Mouse (Mus musculus) spleen, adult 2 months (tissue): ENCODE data around the gene Lgi4. TPM values are rescaled to one million over a fixed set of nuclear protein-coding genes. Genes with fewer than 3 reads are reported as not detected.

ENCODE experiments used
- DNase-seq, 2 experiments: peaks; one replicate each; pipeline versions ENCODE4 v3.0.0 to v3.0.0-alpha.2; 2012 to 2021; ENCODE audit warnings: low spot score in 2 of 2, low read depth in 1 of 2
- H3K27ac ChIP-seq: fragments of 200-500 bp; 2 replicates; pipeline ENCODE4 v1.5.1; 2012; ENCODE audit warnings: low read length, inconsistent platforms; ENCODE audit not compliant: insufficient read depth
- H3K27me3 ChIP-seq: fragments of 200-500 bp; 2 replicates; pipeline ENCODE4 v1.6.1; 2012; ENCODE audit warnings: mild to moderate bottlenecking, moderate library complexity, low read length, inconsistent platforms; ENCODE audit not compliant: control insufficient read depth, insufficient read depth
- H3K36me3 ChIP-seq: fragments of 200-500 bp; 2 replicates; pipeline ENCODE4 v1.6.1; 2012; ENCODE audit warnings: mild to moderate bottlenecking, low read length, inconsistent platforms; ENCODE audit not compliant: control insufficient read depth, insufficient read depth
- H3K4me1 ChIP-seq: fragments of 200-500 bp; 2 replicates; pipeline ENCODE4 v1.6.1; 2011; ENCODE audit warnings: inconsistent platforms; ENCODE audit not compliant: control insufficient read depth, insufficient read depth, insufficient read length
- H3K4me3 ChIP-seq: fragments of 200-500 bp; 2 replicates; pipeline ENCODE4 v1.5.1; 2011; ENCODE audit warnings: mild to moderate bottlenecking, inconsistent platforms; ENCODE audit not compliant: insufficient read depth, insufficient read length; ENCODE audit errors: extremely low read depth
- CTCF ChIP-seq: fragments of 200-500 bp; IDR thresholded peaks from 2 replicates; pipeline ENCODE4 v1.5.1; 2011; ENCODE audit warnings: mild to moderate bottlenecking, inconsistent platforms; ENCODE audit not compliant: insufficient read depth, insufficient read length, insufficient replicate concordance; ENCODE audit errors: extremely low read depth
- POLR2A ChIP-seq: fragments of 200-500 bp; IDR thresholded peaks from 2 replicates; pipeline ENCODE4 v1.6.1; 2011; ENCODE audit warnings: low read depth, low read length, inconsistent platforms
- WGBS: fragments of 180-500 bp; shearing (Covaris S2); methylation state at CpG from one replicate; pipeline ENCODE4 v1.1.7; 2018; 5-methylcytosine and 5-hydroxymethylcytosine counted together
- polyA plus RNA-seq: library from polyadenylated mRNA; depleted of rRNA; stranded (reverse); fragments of >200 nt; gene quantifications from 2 replicates; pipeline ENCODE4 v1.2.3, GENCODE M21; 2012

Gene Lgi4
- polyA plus RNA-seq, 1 experiment, result 0.92 TPM

DNA sequence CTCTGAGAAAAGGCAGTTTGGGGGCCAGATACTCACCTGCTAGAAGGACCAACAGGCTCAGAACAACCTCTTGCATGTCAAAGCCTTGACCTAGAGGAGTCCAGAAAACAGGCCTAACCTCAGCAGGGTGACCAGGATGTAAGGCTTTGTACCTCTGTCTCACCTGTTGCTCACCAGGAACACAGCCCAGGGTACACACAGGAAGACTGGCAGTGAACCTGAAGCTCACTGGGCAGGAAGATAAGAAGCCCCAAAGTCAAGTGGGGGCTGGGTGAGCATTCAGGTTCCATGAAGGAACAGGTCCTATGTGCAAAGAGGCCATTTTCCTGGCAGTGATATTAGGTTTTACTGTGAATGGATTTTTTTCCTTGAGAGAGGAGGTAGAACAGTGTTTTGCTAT is 14.4 kb downstream of the Lgi4 start:
- TF ChIP-seq CTCF (no peak), POLR2A (no peak)
- H3K4me1 ChIP-seq, result no peaks in the 10 kb centered on the region
- DNase-seq, result no peak

DNA sequence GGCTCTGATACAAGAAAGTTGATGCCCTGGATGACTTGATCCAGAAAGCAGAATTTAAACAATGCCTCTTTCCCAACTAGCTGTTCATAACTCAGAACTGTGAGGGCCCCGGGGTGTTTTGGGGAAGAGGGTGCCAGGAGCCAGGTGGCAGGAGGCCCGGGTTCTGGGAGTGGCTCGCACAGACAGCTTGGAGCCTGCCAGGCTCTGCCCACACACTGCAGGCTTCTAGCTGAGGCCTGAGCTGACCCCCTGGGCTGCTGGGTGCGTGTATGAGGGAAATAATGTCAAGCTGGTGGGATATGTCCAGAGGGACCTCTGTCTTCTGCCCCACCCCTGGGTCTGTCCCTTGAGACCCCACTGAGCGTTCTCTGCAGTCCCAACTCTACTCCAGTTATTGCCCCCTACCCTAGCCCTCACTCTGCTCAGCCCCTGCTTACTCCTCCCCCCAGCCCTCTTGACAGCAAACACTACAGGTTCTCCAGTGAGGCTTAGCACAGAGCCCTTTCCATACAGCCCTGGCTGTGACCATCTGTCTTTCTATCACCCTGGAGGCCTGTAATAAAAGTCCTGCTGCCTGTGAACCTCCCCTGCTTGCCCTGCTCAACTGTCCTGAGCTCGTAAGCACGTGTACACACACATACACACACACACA is 15.0 kb downstream of the Lgi4 start:
- Histone ChIP-seq H3K4me3 (no peak overlapping the region), H3K27ac (no peak overlapping the region), H3K4me1 (no peaks in the 10 kb centered on the region), H3K36me3 (no peaks in the 10 kb centered on the region), H3K27me3 (no peaks in the 10 kb centered on the region)
- no peak for TF ChIP-seq POLR2A
- no peak for TF ChIP-seq CTCF
- DNase-seq, result no peak
- WGBS, result 79% methylated on average over 7 of the region's 7 CpGs

More for the DNA sequence above, 14.4 kb downstream of the Lgi4 start:
- Histone ChIP-seq H3K27me3 (no peaks in the 10 kb centered on the region), H3K4me3 (no peak overlapping the region), H3K36me3 (no peaks in the 10 kb centered on the region), H3K27ac (no peak overlapping the region)

DNA sequence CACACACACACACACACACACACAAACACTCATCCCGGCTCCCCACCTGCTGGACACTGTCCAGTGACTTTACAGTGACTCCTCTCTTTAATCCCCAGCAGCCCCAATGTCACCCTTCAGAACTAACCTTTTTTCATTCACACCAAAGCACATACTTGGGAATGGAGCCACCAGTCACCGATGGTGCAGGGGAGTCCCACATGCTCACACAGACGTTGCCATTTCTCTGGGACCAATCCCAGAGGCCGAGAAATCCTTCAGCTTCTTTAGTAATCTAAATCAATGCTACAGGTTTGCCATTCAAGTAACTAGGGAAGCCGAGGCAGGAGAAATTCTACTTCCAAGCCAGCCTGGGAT is 15.5 kb downstream of the Lgi4 start:
- no peak for DNase-seq
- Histone ChIP-seq H3K36me3 (no peaks in the 10 kb centered on the region), H3K27ac (no peak overlapping the region), H3K4me1 (no peaks in the 10 kb centered on the region), H3K27me3 (no peaks in the 10 kb centered on the region), H3K4me3 (no peak overlapping the region)
- 85% methylated on average over 5 of the region's 5 CpGs for WGBS
- TF ChIP-seq CTCF (no peak), POLR2A (no peak)

DNA sequence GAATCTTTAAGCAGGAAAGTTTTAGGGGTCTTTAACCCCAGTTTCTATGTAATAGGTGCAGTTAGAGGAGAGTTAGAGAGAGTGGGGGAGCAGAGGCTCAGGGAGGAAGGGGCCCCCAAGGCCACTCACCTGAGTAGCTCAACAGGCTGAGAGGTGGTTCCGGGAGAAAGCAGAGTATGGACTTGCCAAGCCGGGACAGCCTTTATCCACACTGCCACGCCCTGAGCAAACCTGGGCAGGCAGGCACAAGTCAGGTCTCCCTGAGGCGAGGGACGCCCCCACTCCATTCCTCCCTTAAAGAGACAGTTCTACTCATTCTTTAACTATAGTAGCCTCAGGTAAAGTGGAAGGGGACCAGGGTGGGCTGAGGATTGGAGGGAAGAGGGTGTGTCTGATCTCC is 17.4 kb downstream of the Lgi4 start, which contains the start of gene Fxyd3:
TSS of gene Fxyd3 (minus strand) at position 213 of the 400 bp plus-strand sequence.
- H3K27ac ChIP-seq, result no peak within 1 kb of the TSS
- no peaks in the 10 kb centered on the region for H3K4me1 ChIP-seq
- H3K27me3 ChIP-seq, result no peaks in the 10 kb centered on the region
- DNase-seq, result no peak
- WGBS, result 85% methylated on average over 5 of the region's 5 CpGs
- H3K36me3 ChIP-seq, result no peaks in the 10 kb centered on the region
- no peak within 1 kb of the TSS for H3K4me3 ChIP-seq
- TF ChIP-seq POLR2A, result no peak
- no peak for TF ChIP-seq CTCF

DNA sequence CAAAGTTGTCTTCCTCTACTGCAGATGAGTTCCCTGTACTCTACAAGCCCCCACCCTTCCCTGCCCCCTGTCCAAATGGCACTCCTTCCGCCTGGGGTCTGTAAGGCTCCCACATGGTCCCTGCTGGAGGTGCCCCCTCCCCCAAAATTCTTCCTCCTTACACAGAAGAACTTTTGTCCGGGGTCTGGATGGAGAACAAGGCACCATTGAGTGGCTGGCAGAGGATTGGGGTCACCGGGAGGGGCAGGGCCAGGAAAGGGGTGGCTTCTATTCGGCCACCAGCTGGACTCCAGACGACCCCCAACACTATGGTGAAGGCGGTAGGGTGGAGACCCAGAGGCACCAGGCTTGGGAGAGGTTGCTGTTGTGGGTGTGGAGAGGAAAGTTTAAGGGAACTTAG is 18.3 kb downstream of the Lgi4 start:
- Histone ChIP-seq H3K27me3 (no peaks in the 10 kb centered on the region), H3K4me1 (no peaks in the 10 kb centered on the region), H3K4me3 (no peak overlapping the region), H3K36me3 (no peaks in the 10 kb centered on the region), H3K27ac (no peak overlapping the region)
- TF ChIP-seq POLR2A (no peak), CTCF (no peak)
- WGBS, result 80% methylated on average over 6 of the region's 6 CpGs
- no peak for DNase-seq

DNA sequence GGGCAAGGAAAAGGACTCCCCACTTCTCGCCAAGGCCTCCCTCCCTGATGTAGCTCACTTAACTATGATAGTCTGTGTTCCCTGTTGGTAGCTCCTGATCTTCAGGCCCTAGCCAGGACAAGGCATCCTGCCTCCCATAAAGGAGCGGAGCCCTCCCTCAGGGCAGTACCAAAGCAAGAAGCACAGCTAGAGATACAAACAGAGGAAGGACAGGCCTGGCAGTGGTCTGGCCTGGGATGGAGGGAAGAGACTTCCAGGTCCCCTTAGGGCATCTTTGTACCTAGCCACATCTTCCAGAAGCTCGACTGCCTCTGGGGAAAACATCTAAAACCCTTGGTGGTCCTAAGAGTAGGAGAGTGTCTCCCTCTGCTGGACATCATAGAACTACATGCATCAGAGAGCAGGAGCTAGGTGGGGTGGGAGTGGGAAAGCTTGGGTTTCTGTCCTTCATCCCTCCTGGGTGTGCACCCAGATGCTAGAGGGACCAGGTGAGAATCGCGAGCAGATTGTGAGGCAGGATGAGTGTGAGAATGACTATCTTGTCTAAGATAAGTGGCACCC is 18.8 kb downstream of the Lgi4 start:
- Histone ChIP-seq H3K4me1 (no peaks in the 10 kb centered on the region), H3K4me3 (no peak overlapping the region), H3K36me3 (no peaks in the 10 kb centered on the region), H3K27ac (no peak overlapping the region), H3K27me3 (no peaks in the 10 kb centered on the region)
- TF ChIP-seq POLR2A, result no peak
- peak; percentile 43; the same call in 1 of the 2 replicates for TF ChIP-seq CTCF
- no peak for DNase-seq
- 48% methylated on average over 5 of the region's 5 CpGs for WGBS

DNA sequence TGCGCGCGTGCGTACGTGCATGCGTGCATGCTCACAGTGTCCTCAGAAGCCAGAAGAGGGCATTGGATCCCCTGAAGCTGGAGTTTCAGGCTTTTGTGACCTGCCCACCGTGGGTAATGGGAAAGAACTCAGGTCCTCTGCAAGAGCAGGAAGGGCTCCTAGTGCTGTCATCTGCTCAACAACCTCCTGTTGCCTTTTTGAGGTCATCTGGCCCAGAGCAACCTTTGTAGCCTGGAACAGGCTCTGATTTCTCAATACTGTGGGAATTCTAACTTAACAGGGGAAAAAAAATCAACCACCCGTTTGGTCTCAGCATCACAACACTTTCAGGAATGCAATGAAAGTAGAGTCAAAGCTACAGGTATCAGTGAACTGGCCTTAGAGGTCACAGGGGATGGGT is 20.5 kb downstream of the Lgi4 start:
- Histone ChIP-seq H3K27ac (no peak overlapping the region), H3K27me3 (no peaks in the 10 kb centered on the region), H3K4me1 (no peaks in the 10 kb centered on the region), H3K36me3 (no peaks in the 10 kb centered on the region), H3K4me3 (no peak overlapping the region)
- DNase-seq, result no peak
- TF ChIP-seq CTCF (no peak), POLR2A (no peak)
- 87% methylated on average over 8 of the region's 8 CpGs for WGBS
